Mouse (Mus musculus): ENCODE measurements around the gene Vps16.

DNA sequence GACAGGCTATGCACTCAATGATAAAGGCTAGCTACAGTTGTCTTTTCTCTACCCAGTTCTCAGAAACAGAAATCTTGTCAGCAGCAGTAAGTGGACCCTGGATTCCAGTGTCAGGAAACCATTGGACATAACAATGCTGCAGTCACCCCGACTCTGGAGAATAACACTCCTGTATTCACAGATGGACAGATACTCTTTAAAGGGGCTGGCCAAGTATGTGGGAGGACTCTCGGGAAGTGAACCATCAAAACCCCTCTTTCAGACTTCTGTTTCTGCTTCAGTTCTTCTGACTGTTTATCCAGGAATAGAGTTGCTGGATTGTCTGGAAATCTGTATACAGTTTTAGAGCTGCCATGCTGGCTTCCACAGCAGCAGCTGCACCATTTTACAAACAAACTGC is 5.7 kb downstream of the Vps16 start:
- no peak for TF ChIP-seq CTCF (IDR thresholded peaks at IDR 0.05)
- no peak for TF ChIP-seq POLR2A (IDR thresholded peaks at IDR 0.05; ENCODE audit: insufficient read depth, low read depth, low read length)

Measured in heart, adult 2 months (tissue).